Mouse (Mus musculus): ENCODE measurements around the gene Gm28729. TPM values are rescaled to one million over a fixed set of nuclear protein-coding genes. Genes with fewer than 3 reads are reported as not detected.

The Gm28729 gene
- polyA plus RNA-seq (2015; fragmentation: Nextera tagmentation; extraction: Ambion mirVana), result not detected in 2 replicates

GRCm38 (mm10) chr9:96524972-96525506, at the start of gene Gm28729:
TSS of gene Gm28729 (minus strand) at chr9:96525264.

GRCm38 (mm10) chr9:96478071-96478888, 46.8 kb downstream of the Gm28729 start, which contains the start of gene Rnf7:
TSS of gene Rnf7 (minus strand) at chr9:96478675.

Other genes starting within 250 kb of the Gm28729 start
- gene Atp1b3, start 160.8 kb downstream of the Gm28729 start, polyA plus RNA-seq (2015; fragmentation: Nextera tagmentation; extraction: Ambion mirVana), result 167 and 178 TPM in 2 replicates
- gene Rnf7, start 46.6 kb downstream of the Gm28729 start, polyA plus RNA-seq (2015; fragmentation: Nextera tagmentation; extraction: Ambion mirVana), result 221 and 232 TPM in 2 replicates
- 7.8 and 11.3 TPM in 2 replicates for gene Rasa2, start 106.4 kb upstream of the Gm28729 start, polyA plus RNA-seq (2015; fragmentation: Nextera tagmentation; extraction: Ambion mirVana)
- 21.9 and 32.4 TPM in 2 replicates for gene Zbtb38, start 227.6 kb upstream of the Gm28729 start, polyA plus RNA-seq (2015; fragmentation: Nextera tagmentation; extraction: Ambion mirVana)

Data from adrenal gland, postnatal 0 days (tissue).